Mouse (Mus musculus) megakaryocyte, embryonic 14.5 days (primary cell): ENCODE measurements around the gene Hadh.

Source experiments
- FLI1 ChIP-seq: IDR thresholded peaks from 2 replicates; pipeline ENCODE4 v1.6.1; 2012; ENCODE audit warnings: low read length, inconsistent platforms, mixed read lengths
- GATA1 ChIP-seq: IDR thresholded peaks from 3 replicates; pipeline ENCODE4 v1.6.1; 2012; ENCODE audit warnings: mixed read lengths, low read length, inconsistent platforms, borderline replicate concordance

GRCm38 (mm10) chr3:131265516-131265915 lies 6.4 kb downstream of the Hadh start:
- TF ChIP-seq GATA1 (no peak), FLI1 (no peak)
